Mouse (Mus musculus) neural tube, embryonic 12.5 days (tissue): ENCODE results near the gene Tdrd3. TPM values are rescaled to one million over a fixed set of nuclear protein-coding genes. Genes with fewer than 3 reads are reported as not detected.

Experiments used
- ATAC-seq: fragments of 200-750 bp; cut with Nextera tagmentation; 2 replicates; pipeline ENCODE4 v1.8.0; 2017; ENCODE audit warnings: low read depth, mild to moderate bottlenecking, moderate TSS enrichment, moderate library complexity; ENCODE audit not compliant: low FRiP score
- H3K27ac ChIP-seq: fragments of 300-500 bp; sonication (generic); 2 replicates; pipeline ENCODE4 v1.5.1; 2016
- H3K27me3 ChIP-seq: fragments of 300-500 bp; sonication (generic); replicated peaks from 2 replicates; pipeline ENCODE4 v1.6.1; 2016; ENCODE audit warnings: mild to moderate bottlenecking
- H3K36me3 ChIP-seq: fragments of 300-500 bp; sonication (generic); 2 replicates; pipeline ENCODE4 v1.6.1; 2016; ENCODE audit warnings: mild to moderate bottlenecking
- H3K4me1 ChIP-seq: fragments of 300-500 bp; sonication (generic); 2 replicates; pipeline ENCODE4 v1.6.1; 2016
- H3K4me2 ChIP-seq: fragments of 300-500 bp; sonication (generic); replicated peaks from 2 replicates; pipeline ENCODE4 v1.6.1; 2016; ENCODE audit warnings: mild to moderate bottlenecking
- H3K4me3 ChIP-seq: fragments of 300-500 bp; sonication (generic); 2 replicates; pipeline ENCODE4 v1.5.1; 2016
- H3K9ac ChIP-seq: fragments of 300-500 bp; sonication (generic); 2 replicates; pipeline ENCODE4 v1.6.1; 2016; ENCODE audit warnings: mild to moderate bottlenecking
- H3K9me3 ChIP-seq: fragments of 300-500 bp; sonication (generic); 2 replicates; pipeline ENCODE4 v1.6.1; 2016; ENCODE audit warnings: mild to moderate bottlenecking
- WGBS: fragments of 180-500 bp; shearing (Covaris S2); methylation state at CpG from one replicate; pipeline ENCODE4 v1.1.7; 2016; 5-methylcytosine and 5-hydroxymethylcytosine counted together
- polyA plus RNA-seq: library from polyadenylated mRNA; unstranded; fragments of >200 nt; fragmentation: Nextera tagmentation; extraction: Ambion mirVana; gene quantifications from 2 replicates; pipeline ENCODE4 v1.2.1, GENCODE M21; 2016

The Tdrd3 gene
- polyA plus RNA-seq, 1 experiment from 2014 or later = 40.6 TPM

DNA sequence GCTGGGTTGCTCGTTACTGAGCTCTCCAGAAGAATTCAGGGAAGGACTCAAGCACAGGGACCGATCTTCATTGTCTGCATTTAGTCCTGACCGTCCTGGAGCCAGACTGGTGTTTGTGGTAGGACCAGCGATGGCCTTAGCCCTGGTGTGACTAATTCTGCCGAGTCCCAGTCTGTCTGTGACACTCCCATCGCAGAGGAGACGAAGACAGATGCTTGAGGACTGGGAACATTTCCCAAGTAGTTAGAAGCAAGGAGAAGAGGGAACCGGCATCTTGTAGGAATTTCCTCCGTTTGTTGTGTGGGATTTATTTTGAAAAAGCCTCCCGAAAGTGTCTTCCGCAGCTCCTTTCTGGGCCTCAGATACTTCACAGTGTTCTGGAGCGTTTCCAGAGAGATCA, 45.1 kb downstream of the Tdrd3 start:
- H3K4me3 ChIP-seq = no peak overlapping the region
- H3K4me2 ChIP-seq = no peak overlapping the region
- H3K4me1 ChIP-seq = no peaks in the 10 kb centered on the region
- no peaks in the 10 kb centered on the region for H3K36me3 ChIP-seq
- ATAC-seq = no peak
- no peak overlapping the region for H3K9ac ChIP-seq
- no peaks in the 10 kb centered on the region for H3K9me3 ChIP-seq
- no peak overlapping the region for H3K27ac ChIP-seq
- H3K27me3 ChIP-seq = no peaks in the 10 kb centered on the region
- 84% methylated on average over 12 of the region's 12 CpGs for WGBS

DNA sequence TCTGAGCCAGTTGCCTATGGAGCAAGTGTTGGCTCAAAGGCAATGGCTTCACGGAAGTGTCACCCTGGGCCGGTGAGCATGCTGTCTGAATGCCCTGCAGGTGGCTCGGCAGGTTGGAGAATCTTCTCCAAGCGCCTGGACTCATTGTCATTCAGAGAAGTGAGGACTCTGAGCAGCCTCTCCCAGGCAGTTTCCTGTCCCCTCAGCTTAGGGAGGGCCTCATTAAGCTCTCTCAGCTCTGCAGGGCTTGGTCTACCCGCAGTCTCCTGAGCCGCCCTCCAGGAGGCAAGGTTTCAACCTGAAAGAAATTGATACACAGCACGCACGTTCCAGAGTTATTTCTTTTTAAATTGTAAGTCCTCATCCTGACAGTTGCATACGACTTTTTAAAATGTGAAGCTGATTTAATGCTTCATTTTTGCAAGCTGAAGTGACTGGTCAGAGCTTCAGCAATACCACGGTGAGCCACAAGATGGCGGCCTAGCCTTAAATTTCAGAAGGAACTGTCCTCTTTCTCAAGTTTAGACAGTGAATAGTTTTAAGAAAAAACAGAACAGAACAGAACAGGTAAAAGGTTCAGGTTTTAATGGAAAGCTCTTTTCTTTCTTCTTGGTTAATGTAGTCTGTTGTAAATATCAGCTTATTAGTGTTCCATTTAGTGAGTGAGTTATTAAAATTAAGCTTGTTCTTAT, 47.7 kb downstream of the Tdrd3 start:
- H3K27ac ChIP-seq = no peak overlapping the region
- ATAC-seq = peak; percentile 59; the same call in 1 of the 2 replicates
- H3K4me1 ChIP-seq = no peaks in the 10 kb centered on the region
- no peak overlapping the region for H3K4me3 ChIP-seq
- WGBS = 12% methylated on average over 11 of the region's 11 CpGs
- H3K9me3 ChIP-seq = no peaks in the 10 kb centered on the region
- no peak overlapping the region for H3K4me2 ChIP-seq
- H3K9ac ChIP-seq = no peak overlapping the region
- H3K36me3 ChIP-seq = no peaks in the 10 kb centered on the region
- no peaks in the 10 kb centered on the region for H3K27me3 ChIP-seq

- Histone ChIP-seq H3K27ac (no peak overlapping the region), H3K4me2 (no peak overlapping the region), H3K27me3 (no peaks in the 10 kb centered on the region), H3K9me3 (no peaks in the 10 kb centered on the region), H3K9ac (no peak overlapping the region), H3K4me1 (no peaks in the 10 kb centered on the region), H3K36me3 (no peaks in the 10 kb centered on the region), H3K4me3 (no peak overlapping the region)
- ATAC-seq = no peak
These were observed 48.2 kb downstream of the Tdrd3 start for GRCm38 (mm10) chr14:87464655-87465054.

DNA sequence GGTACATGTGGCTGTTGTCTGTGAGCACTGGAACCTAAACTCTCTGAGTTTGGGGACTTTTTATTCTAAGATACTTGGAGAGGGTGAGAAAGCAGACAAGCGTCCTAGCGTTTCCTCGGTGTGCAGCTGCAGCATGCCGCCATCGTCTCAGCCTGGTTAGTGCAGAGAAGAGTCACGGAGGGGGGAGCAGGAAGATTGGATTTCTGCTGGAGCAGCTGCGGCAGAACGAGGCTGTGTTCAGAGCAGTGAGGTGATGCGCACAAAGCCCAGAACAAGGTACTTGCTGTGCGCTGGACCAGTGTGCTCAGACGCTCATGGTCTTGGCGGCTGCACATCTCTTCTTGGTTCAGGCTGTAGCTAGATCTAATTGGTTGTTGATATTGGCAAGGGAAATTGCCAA, 51.1 kb downstream of the Tdrd3 start:
- 85% methylated on average over 12 of the region's 12 CpGs for WGBS
- ATAC-seq = peak; percentile 67

DNA sequence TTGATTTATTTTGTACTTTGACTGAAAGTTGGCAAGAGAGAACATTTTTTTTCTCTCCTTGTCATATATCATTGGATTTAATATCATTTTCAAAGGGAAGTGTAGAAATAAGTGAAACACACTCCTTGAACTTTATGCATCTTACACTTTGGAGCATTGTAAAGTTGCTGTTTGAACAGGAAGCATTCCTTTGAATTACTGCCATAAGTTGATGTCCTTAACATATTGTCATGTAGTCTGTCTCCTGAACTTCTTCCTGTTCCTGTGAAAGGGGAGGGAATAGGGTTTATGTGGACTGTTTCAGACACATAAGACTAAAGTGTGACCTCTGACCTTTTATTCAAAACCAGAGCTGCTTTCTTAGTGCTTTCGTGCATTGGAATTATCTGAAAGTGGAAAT, 55.1 kb downstream of the Tdrd3 start:
- 90% methylated on average over 1 of the region's 1 CpGs for WGBS
- no peaks in the 10 kb centered on the region for H3K4me1 ChIP-seq
- H3K27me3 ChIP-seq = no peaks in the 10 kb centered on the region
- H3K4me3 ChIP-seq = no peak overlapping the region
- H3K27ac ChIP-seq = no peak overlapping the region
- no peak overlapping the region for H3K9ac ChIP-seq
- ATAC-seq = no peak
- no peaks in the 10 kb centered on the region for H3K9me3 ChIP-seq
- peaks cover 6% of the 10 kb centered on the region for H3K36me3 ChIP-seq
- H3K4me2 ChIP-seq = no peak overlapping the region

More for the DNA sequence above, 51.1 kb downstream of the Tdrd3 start:
- Histone ChIP-seq H3K4me1 (no peaks in the 10 kb centered on the region), H3K9ac (no peak overlapping the region), H3K27me3 (no peaks in the 10 kb centered on the region), H3K4me3 (no peak overlapping the region), H3K27ac (no peak overlapping the region), H3K4me2 (no peak overlapping the region), H3K36me3 (no peaks in the 10 kb centered on the region), H3K9me3 (no peaks in the 10 kb centered on the region)

- 77% methylated on average over 2 of the region's 2 CpGs for WGBS
- no peak for ATAC-seq
- H3K27ac ChIP-seq = no peak overlapping the region
These were observed 56.3 kb downstream of the Tdrd3 start for GRCm38 (mm10) chr14:87472782-87473181.

DNA sequence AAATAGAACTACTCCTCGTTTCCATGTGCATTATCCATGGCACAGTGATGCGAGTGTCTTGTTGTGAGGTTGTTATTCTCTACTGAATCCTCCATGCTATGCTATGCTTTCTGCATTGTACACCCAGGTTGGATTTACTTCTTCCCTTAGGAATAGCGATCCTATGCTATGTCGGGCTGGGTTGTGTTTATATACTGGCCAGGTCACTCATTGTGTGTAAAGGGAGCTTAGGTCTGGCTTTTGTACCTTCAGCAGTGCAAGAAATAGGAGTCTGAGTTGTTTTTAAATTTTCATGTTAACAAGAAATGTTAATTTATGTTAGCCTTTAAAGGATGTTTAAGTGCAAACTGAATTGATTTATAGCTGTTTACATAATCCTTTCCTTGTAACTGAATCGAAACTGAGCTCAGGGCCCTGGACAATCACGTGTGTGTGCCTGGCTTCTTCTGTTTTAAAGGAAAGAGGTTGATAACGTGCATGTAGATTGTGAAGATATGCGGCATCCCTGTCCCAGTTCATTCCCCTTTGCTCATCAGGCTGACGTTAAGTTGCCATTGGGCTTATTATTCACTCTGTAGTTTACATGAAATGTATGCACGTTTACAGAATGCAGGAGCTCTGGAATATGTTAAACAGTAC, 59.4 kb downstream of the Tdrd3 start:
- H3K9ac ChIP-seq = no peak overlapping the region
- H3K4me1 ChIP-seq = no peaks in the 10 kb centered on the region
- WGBS = 85% methylated on average over 10 of the region's 10 CpGs
- H3K27ac ChIP-seq = no peak overlapping the region
- no peak overlapping the region for H3K4me3 ChIP-seq
- no peak for ATAC-seq
- H3K27me3 ChIP-seq = no peaks in the 10 kb centered on the region
- no peaks in the 10 kb centered on the region for H3K9me3 ChIP-seq
- peaks cover 6% of the 10 kb centered on the region for H3K36me3 ChIP-seq
- no peak overlapping the region for H3K4me2 ChIP-seq

More at GRCm38 (mm10) chr14:87472782-87473181, 56.3 kb downstream of the Tdrd3 start:
- Histone ChIP-seq H3K9me3 (no peaks in the 10 kb centered on the region), H3K36me3 (peaks cover 6% of the 10 kb centered on the region), H3K27me3 (no peaks in the 10 kb centered on the region), H3K4me3 (no peak overlapping the region), H3K4me2 (no peak overlapping the region), H3K4me1 (no peaks in the 10 kb centered on the region), H3K9ac (no peak overlapping the region)

DNA sequence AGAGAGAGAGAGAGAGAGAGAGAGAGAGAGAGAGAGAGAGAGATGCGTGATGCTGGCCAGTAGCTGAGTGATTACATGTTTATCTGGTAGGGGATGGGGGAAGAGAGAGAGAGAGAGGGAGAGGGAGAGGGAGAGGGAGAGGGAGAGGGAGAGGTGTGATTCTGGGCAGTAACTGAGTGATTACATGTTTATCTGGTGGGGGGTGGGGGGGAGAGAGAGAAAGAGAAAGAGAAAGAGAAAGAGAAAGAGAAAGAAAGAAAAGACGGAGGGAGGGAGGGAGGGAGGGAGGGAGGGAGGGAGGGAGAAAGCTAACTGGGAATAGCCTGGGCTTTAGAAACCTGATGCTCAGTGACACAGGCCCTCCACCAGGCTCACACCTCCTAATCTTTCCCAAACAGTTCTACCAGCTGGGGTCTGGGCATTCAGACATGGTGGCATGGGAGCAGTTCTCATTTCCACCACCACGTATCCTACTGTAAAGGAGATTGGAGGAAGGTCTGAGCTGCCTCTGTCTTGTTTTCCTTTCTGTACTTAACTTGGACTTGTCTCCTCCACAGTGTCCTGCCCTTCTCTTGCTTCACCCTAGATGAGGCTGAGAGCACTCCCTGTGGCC, 62.0 kb downstream of the Tdrd3 start:
- H3K36me3 ChIP-seq = peaks cover 4% of the 10 kb centered on the region
- WGBS = 71% methylated on average over 1 of the region's 3 CpGs

GRCm38 (mm10) chr14:87485888-87486287, 69.4 kb downstream of the Tdrd3 start:
- ATAC-seq = no peak
- no peaks in the 10 kb centered on the region for H3K4me1 ChIP-seq
- H3K36me3 ChIP-seq = peaks cover 4% of the 10 kb centered on the region; the same call in 1 of the 2 replicates
- no peaks in the 10 kb centered on the region for H3K9me3 ChIP-seq
- H3K4me3 ChIP-seq = no peak overlapping the region
- H3K9ac ChIP-seq = no peak overlapping the region
- 95% methylated on average over 3 of the region's 3 CpGs for WGBS
- H3K27ac ChIP-seq = no peak overlapping the region
- no peaks in the 10 kb centered on the region for H3K27me3 ChIP-seq
- H3K4me2 ChIP-seq = no peak overlapping the region

More for the DNA sequence above, 62.0 kb downstream of the Tdrd3 start:
- peak; percentile 21; the same call in 1 of the 2 replicates for ATAC-seq
- H3K4me2 ChIP-seq = no peak overlapping the region
- no peaks in the 10 kb centered on the region for H3K27me3 ChIP-seq
- H3K27ac ChIP-seq = no peak overlapping the region
- H3K9ac ChIP-seq = no peak overlapping the region
- H3K9me3 ChIP-seq = no peaks in the 10 kb centered on the region
- no peaks in the 10 kb centered on the region for H3K4me1 ChIP-seq
- H3K4me3 ChIP-seq = no peak overlapping the region

- Histone ChIP-seq H3K9me3 (no peaks in the 10 kb centered on the region), H3K36me3 (no peaks in the 10 kb centered on the region), H3K4me1 (no peaks in the 10 kb centered on the region), H3K27ac (no peak overlapping the region), H3K27me3 (no peaks in the 10 kb centered on the region), H3K4me3 (no peak overlapping the region), H3K9ac (no peak overlapping the region), H3K4me2 (no peak overlapping the region)
- ATAC-seq = no peak
- WGBS = 94% methylated on average over 11 of the region's 11 CpGs
These were observed 81.6 kb downstream of the Tdrd3 start for GRCm38 (mm10) chr14:87497955-87498594.

DNA sequence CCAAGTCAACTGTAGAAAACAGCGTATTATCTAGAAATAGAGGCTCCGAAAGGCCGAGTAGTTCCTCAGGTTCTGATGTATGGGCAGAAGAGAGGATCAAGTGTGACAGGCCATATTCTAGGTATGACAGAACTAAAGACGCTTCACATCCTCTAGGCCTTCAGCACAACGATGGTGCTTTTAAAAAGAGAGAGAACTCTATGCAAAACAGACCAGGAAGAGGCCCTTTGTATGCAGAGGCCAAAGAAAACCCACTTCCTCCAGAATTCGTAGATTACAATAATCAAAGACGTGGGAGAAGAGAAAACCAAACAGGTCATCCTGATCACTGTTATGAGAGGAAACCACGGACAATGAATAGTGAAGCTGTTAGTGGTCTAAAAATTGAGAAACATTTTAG, 89.5 kb downstream of the Tdrd3 start:
- WGBS = 91% methylated on average over 8 of the region's 8 CpGs
- Histone ChIP-seq H3K9ac (no peak overlapping the region), H3K4me3 (no peak overlapping the region)

GRCm38 (mm10) chr14:87515281-87515680, 98.8 kb downstream of the Tdrd3 start:
- WGBS = 86% methylated on average over 3 of the region's 3 CpGs
- Histone ChIP-seq H3K4me2 (no peak overlapping the region), H3K9me3 (no peaks in the 10 kb centered on the region), H3K9ac (no peak overlapping the region), H3K36me3 (no peaks in the 10 kb centered on the region), H3K4me3 (no peak overlapping the region), H3K27me3 (no peaks in the 10 kb centered on the region), H3K4me1 (no peaks in the 10 kb centered on the region), H3K27ac (no peak overlapping the region)
- ATAC-seq = no peak

More for the DNA sequence above, 89.5 kb downstream of the Tdrd3 start:
- H3K36me3 ChIP-seq = peaks cover 15% of the 10 kb centered on the region
- H3K27ac ChIP-seq = no peak overlapping the region
- no peak for ATAC-seq
- H3K4me2 ChIP-seq = no peak overlapping the region
- no peaks in the 10 kb centered on the region for H3K27me3 ChIP-seq
- no peaks in the 10 kb centered on the region for H3K9me3 ChIP-seq
- no peaks in the 10 kb centered on the region for H3K4me1 ChIP-seq
